Mouse (Mus musculus) liver, adult 2 months (tissue): ENCODE data around the gene Olfr352. TPM values are rescaled to one million over a fixed set of nuclear protein-coding genes. Genes with fewer than 3 reads are reported as not detected.

ENCODE experiments used
- DNase-seq: peaks from one replicate; pipeline ENCODE4 v3.0.0-alpha.2; 2011; ENCODE audit warnings: low read depth, low spot score; ENCODE audit errors: extremely low read depth
- H3K27ac ChIP-seq: fragments of 200-500 bp; replicated peaks from 2 replicates; pipeline ENCODE4 v1.5.1; 2012; ENCODE audit warnings: low read depth, mild to moderate bottlenecking, control low read depth, inconsistent platforms, low read length; ENCODE audit not compliant: insufficient read depth
- H3K27me3 ChIP-seq: fragments of 200-500 bp; 2 replicates; pipeline ENCODE4 v1.6.1; 2012; ENCODE audit warnings: mild to moderate bottlenecking, moderate library complexity, low read length, inconsistent platforms; ENCODE audit not compliant: control insufficient read depth, insufficient read depth
- H3K36me3 ChIP-seq: fragments of 200-500 bp; 2 replicates; pipeline ENCODE4 v1.6.1; 2012; ENCODE audit warnings: low read length, inconsistent platforms; ENCODE audit not compliant: control insufficient read depth, insufficient read depth
- H3K4me1 ChIP-seq: fragments of 200-500 bp; 2 replicates; pipeline ENCODE4 v1.6.1; 2011; ENCODE audit warnings: low read length; ENCODE audit not compliant: control insufficient read depth, insufficient read depth
- H3K4me3 ChIP-seq: fragments of 200-500 bp; 2 replicates; pipeline ENCODE4 v1.5.1; 2011; ENCODE audit warnings: low read depth, mild to moderate bottlenecking, control low read depth, low read length, moderate library complexity; ENCODE audit not compliant: insufficient read depth
- H3K79me2 ChIP-seq: fragments of 200-500 bp; 2 replicates; pipeline ENCODE4 v1.6.1; 2012; ENCODE audit warnings: inconsistent platforms, mild to moderate bottlenecking, low read length, moderate library complexity; ENCODE audit not compliant: control insufficient read depth, insufficient read depth
- H3K9ac ChIP-seq: fragments of 200-500 bp; 2 replicates; pipeline ENCODE4 v1.6.1; 2012; ENCODE audit warnings: low read depth, mild to moderate bottlenecking, control low read depth, inconsistent platforms, low read length
- CTCF ChIP-seq: fragments of 200-500 bp; IDR thresholded peaks from 2 replicates; pipeline ENCODE4 v1.5.1; 2011; ENCODE audit warnings: low read depth, low read length, control low read depth
- POLR2A ChIP-seq: fragments of 200-500 bp; IDR thresholded peaks from 2 replicates; pipeline ENCODE4 v1.6.1; 2011; ENCODE audit warnings: low read length, control low read depth; ENCODE audit not compliant: insufficient read depth; ENCODE audit errors: extremely low read depth
- WGBS: fragments of 180-500 bp; shearing (Covaris S2); methylation state at CpG from one replicate; pipeline ENCODE4 v1.1.7; 2018; 5-methylcytosine and 5-hydroxymethylcytosine counted together
- polyA plus RNA-seq: library from polyadenylated mRNA; depleted of rRNA; stranded (reverse); fragments of >200 nt; gene quantifications from 2 replicates; pipeline ENCODE4 v1.2.3, GENCODE M21; 2012; rRNA removed
- total RNA-seq: library from RNA; depleted of rRNA; stranded (reverse); fragments of >200 nt; gene quantifications from 2 replicates; pipeline ENCODE4 v1.2.3, GENCODE M21; 2014; rRNA removed

The Olfr352 gene
- total RNA-seq (not detected in 2 replicates), polyA plus RNA-seq (not detected in 2 replicates)

- 64% methylated on average over 1 of the region's 1 CpGs for WGBS
- H3K9ac ChIP-seq = no peak within 1 kb of the TSS
- H3K27me3 ChIP-seq = no peaks in the 10 kb centered on the region
- TF ChIP-seq CTCF = no peak
- no peak for TF ChIP-seq POLR2A
- H3K36me3 ChIP-seq = no peaks in the 10 kb centered on the region
- H3K79me2 ChIP-seq = no peaks in the 10 kb centered on the region
- DNase-seq = no peak
- H3K27ac ChIP-seq = no peak within 1 kb of the TSS
- H3K4me3 ChIP-seq = no peak within 1 kb of the TSS
- no peaks in the 10 kb centered on the region for H3K4me1 ChIP-seq
Measured at GRCm38 (mm10) chr2:36868160-36868559, at the start of gene Olfr352. Gene Olfr352 (plus strand): TSS chr2:36868460.

DNA sequence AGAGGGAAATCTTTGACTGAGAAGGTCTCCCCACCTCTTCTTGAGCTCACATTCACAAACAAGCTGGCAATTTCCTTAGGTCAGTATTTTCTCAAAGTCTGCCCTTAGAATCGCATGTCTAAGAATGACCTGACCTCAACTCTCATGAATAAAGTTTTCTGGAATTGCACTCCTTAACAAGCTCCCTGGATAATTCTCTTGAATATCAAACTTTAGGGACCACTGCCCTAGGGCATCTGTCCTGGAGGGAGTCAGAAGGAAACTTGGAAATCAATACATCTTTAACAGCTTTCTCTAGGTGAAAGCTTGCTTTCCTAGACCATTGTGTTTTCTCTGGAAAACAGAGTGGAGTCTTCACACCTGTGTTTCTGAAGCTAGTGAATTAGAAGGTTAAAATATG is 22.2 kb upstream of the Olfr352 start, which contains the start of gene Olfr350:
Gene Olfr350 (plus strand): TSS at position 301 of the 400 bp plus-strand sequence.
- no peaks in the 10 kb centered on the region for H3K79me2 ChIP-seq
- no peak within 1 kb of the TSS for H3K9ac ChIP-seq
- H3K4me1 ChIP-seq = no peaks in the 10 kb centered on the region
- H3K36me3 ChIP-seq = no peaks in the 10 kb centered on the region
- WGBS = 76% methylated on average over 1 of the region's 1 CpGs
- H3K27ac ChIP-seq = no peak within 1 kb of the TSS
- TF ChIP-seq POLR2A (no peak), CTCF (no peak)
- no peak within 1 kb of the TSS for H3K4me3 ChIP-seq
- DNase-seq = no peak
- no peaks in the 10 kb centered on the region for H3K27me3 ChIP-seq

GRCm38 (mm10) chr2:36862560-36862959 is 5.7 kb upstream of the Olfr352 start, which contains the start of gene Olfr351:
Gene Olfr351 (minus strand): TSS chr2:36862660.
- WGBS = 76% methylated on average over 1 of the region's 1 CpGs
- no peak within 1 kb of the TSS for H3K27ac ChIP-seq
- DNase-seq = no peak
- TF ChIP-seq CTCF = no peak
- no peak for TF ChIP-seq POLR2A
- no peaks in the 10 kb centered on the region for H3K4me1 ChIP-seq
- no peak within 1 kb of the TSS for H3K9ac ChIP-seq
- H3K4me3 ChIP-seq = no peak within 1 kb of the TSS
- no peaks in the 10 kb centered on the region for H3K79me2 ChIP-seq
- H3K27me3 ChIP-seq = no peaks in the 10 kb centered on the region
- no peaks in the 10 kb centered on the region for H3K36me3 ChIP-seq

- H3K9ac ChIP-seq = no peak within 1 kb of the TSS
- TF ChIP-seq POLR2A (no peak), CTCF (no peak)
- no peaks in the 10 kb centered on the region for H3K4me1 ChIP-seq
- H3K27me3 ChIP-seq = no peaks in the 10 kb centered on the region
- no peaks in the 10 kb centered on the region for H3K79me2 ChIP-seq
- no peaks in the 10 kb centered on the region for H3K36me3 ChIP-seq
- H3K4me3 ChIP-seq = no peak within 1 kb of the TSS
- DNase-seq = no peak
- no peak within 1 kb of the TSS for H3K27ac ChIP-seq
Measured at GRCm38 (mm10) chr2:36892836-36893235, 24.6 kb downstream of the Olfr352 start, which contains the start of gene Olfr353. Gene Olfr353 (minus strand): TSS chr2:36892936.

DNA sequence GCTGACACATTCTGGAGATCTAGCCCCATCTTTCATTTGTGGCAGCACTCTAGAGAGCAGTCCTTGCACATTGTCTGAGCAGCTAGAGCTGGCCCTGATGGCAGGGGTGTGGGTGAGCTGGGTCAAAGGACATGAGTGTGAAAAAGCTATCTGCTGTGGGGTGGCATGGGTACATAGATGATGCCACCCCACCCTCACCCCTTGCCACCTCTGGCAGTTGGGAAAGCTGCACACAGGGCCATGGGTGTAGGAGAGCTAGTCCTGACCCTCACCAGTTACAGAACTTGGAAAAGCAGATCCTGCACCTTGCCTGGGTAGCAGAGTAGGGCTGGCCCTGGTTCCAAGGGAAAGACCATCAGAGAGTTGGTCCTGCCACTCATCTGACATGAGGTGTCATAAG is 28.9 kb downstream of the Olfr352 start:
- H3K4me3 ChIP-seq = no peak overlapping the region
- no peak for TF ChIP-seq POLR2A
- no peak for TF ChIP-seq CTCF
- no peaks in the 10 kb centered on the region for H3K4me1 ChIP-seq
- H3K9ac ChIP-seq = no peak overlapping the region
- H3K36me3 ChIP-seq = no peaks in the 10 kb centered on the region
- no peak overlapping the region for H3K27ac ChIP-seq
- no peak for DNase-seq
- H3K27me3 ChIP-seq = no peaks in the 10 kb centered on the region
- H3K79me2 ChIP-seq = no peaks in the 10 kb centered on the region

DNA sequence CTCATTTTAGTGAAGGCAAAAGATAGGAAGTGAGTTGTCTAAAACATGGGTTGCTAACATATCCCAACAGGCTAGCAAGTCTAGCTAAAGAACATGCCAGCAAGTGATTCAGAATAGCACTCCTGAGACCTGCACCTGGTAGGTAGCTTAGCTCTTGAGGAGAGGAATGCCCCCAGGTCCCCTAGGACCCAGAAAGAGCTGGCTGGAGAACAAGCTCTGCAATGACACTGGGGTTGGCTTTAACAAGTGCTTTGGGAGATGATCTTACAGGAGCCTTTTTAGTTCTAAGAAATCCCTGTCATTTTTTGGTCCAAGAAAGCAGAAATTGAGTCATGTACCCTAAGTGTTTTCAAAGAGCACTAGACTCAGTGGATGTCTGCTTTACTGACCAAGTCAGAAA is 37.1 kb downstream of the Olfr352 start, which contains the start of gene Olfr354:
Gene Olfr354 (plus strand): TSS at position 301 of the 400 bp plus-strand sequence.
- DNase-seq = no peak

More for the DNA sequence above, 37.1 kb downstream of the Olfr352 start, which contains the start of gene Olfr354:
- Histone ChIP-seq H3K4me1 (no peaks in the 10 kb centered on the region), H3K27ac (no peak within 1 kb of the TSS), H3K27me3 (no peaks in the 10 kb centered on the region), H3K36me3 (no peaks in the 10 kb centered on the region), H3K9ac (no peak within 1 kb of the TSS), H3K4me3 (no peak within 1 kb of the TSS), H3K79me2 (no peaks in the 10 kb centered on the region)
- TF ChIP-seq POLR2A = no peak
- TF ChIP-seq CTCF = no peak

Other genes with a start within 250 kb of the Olfr352 start
- not detected in 2 replicates for gene Olfr345, start 228.4 kb upstream of the Olfr352 start, total RNA-seq
- not detected in 2 replicates for gene Olfr345, start 228.4 kb upstream of the Olfr352 start, polyA plus RNA-seq
- gene Olfr346, start 182.7 kb upstream of the Olfr352 start, total RNA-seq = not detected in 2 replicates
- gene Olfr346, start 182.7 kb upstream of the Olfr352 start, polyA plus RNA-seq = not detected in 2 replicates
- gene Olfr347, start 136.6 kb upstream of the Olfr352 start, total RNA-seq = not detected in 2 replicates
- gene Olfr347, start 136.6 kb upstream of the Olfr352 start, polyA plus RNA-seq = not detected in 2 replicates
- not detected in 2 replicates for gene Olfr348, start 84.2 kb upstream of the Olfr352 start, total RNA-seq
- not detected in 2 replicates for gene Olfr348, start 84.2 kb upstream of the Olfr352 start, polyA plus RNA-seq
- not detected in 2 replicates for gene Olfr50, start 77.9 kb upstream of the Olfr352 start, total RNA-seq
- gene Olfr50, start 77.9 kb upstream of the Olfr352 start, polyA plus RNA-seq = not detected in 2 replicates
- gene Olfr3, start 51.4 kb upstream of the Olfr352 start, total RNA-seq = not detected in 2 replicates
- not detected in 2 replicates for gene Olfr3, start 51.4 kb upstream of the Olfr352 start, polyA plus RNA-seq
- not detected in 2 replicates for gene Olfr350, start 22.1 kb upstream of the Olfr352 start, total RNA-seq
- not detected in 2 replicates for gene Olfr350, start 22.1 kb upstream of the Olfr352 start, polyA plus RNA-seq
- not detected in 2 replicates for gene Olfr351, start 5.8 kb upstream of the Olfr352 start, total RNA-seq
- gene Olfr351, start 5.8 kb upstream of the Olfr352 start, polyA plus RNA-seq = not detected in 2 replicates
- gene Olfr353, start 24.5 kb downstream of the Olfr352 start, total RNA-seq = not detected in 2 replicates
- not detected in 2 replicates for gene Olfr353, start 24.5 kb downstream of the Olfr352 start, polyA plus RNA-seq
- gene Olfr354, start 37.2 kb downstream of the Olfr352 start, total RNA-seq = not detected in 2 replicates
- not detected in 2 replicates for gene Olfr354, start 37.2 kb downstream of the Olfr352 start, polyA plus RNA-seq
- not detected in 2 replicates for gene Olfr355, start 60.4 kb downstream of the Olfr352 start, total RNA-seq
- gene Olfr355, start 60.4 kb downstream of the Olfr352 start, polyA plus RNA-seq = not detected in 2 replicates
- not detected in 2 replicates for gene Olfr356, start 68.7 kb downstream of the Olfr352 start, total RNA-seq
- gene Olfr356, start 68.7 kb downstream of the Olfr352 start, polyA plus RNA-seq = not detected in 2 replicates
- not detected in 2 replicates for gene Olfr357, start 125.4 kb downstream of the Olfr352 start, total RNA-seq
- gene Olfr357, start 125.4 kb downstream of the Olfr352 start, polyA plus RNA-seq = not detected in 2 replicates
- gene Olfr358, start 140.9 kb downstream of the Olfr352 start, total RNA-seq = not detected in 2 replicates
- gene Olfr358, start 140.9 kb downstream of the Olfr352 start, polyA plus RNA-seq = not detected in 2 replicates
- gene Olfr360, start 197.3 kb downstream of the Olfr352 start, total RNA-seq = not detected in 2 replicates
- not detected in 2 replicates for gene Olfr360, start 197.3 kb downstream of the Olfr352 start, polyA plus RNA-seq
- not detected in 2 replicates for gene Olfr361, start 220.8 kb downstream of the Olfr352 start, total RNA-seq
- not detected in 2 replicates for gene Olfr361, start 220.8 kb downstream of the Olfr352 start, polyA plus RNA-seq
- gene Olfr362, start 249.4 kb downstream of the Olfr352 start, total RNA-seq = not detected in 2 replicates
- not detected in 2 replicates for gene Olfr362, start 249.4 kb downstream of the Olfr352 start, polyA plus RNA-seq